Mouse (Mus musculus): ENCODE data around the gene Arhgef3.

DNA sequence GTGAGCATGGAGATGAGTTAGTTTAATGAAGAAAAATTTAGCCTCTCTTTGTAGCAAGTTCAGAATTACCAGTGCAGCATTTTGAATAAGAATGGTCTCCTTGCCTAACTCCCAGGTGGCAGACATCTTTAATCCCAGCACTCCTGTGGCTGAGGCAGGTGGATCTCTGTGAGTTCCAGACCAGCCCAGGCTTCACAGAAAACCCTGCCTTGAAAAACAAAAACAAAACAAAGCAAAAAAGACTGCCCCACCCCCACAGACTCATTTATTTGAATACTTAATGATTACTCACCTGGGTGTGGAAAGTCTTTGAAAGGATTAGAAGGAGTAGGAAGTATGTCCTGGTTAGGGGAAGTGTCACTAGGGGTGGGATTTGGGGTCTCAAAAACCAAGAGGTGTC lies 158.5 kb downstream of the Arhgef3 start:
- TF ChIP-seq EP300 (IDR thresholded peaks at IDR 0.05; ENCODE audit: insufficient read depth, low read depth, low read length) (peak; percentile 88), POLR2A (IDR thresholded peaks at IDR 0.05; ENCODE audit: insufficient read depth, low read length) (no peak)
